Mouse (Mus musculus): ENCODE data around the gene Cdh3.

DNA sequence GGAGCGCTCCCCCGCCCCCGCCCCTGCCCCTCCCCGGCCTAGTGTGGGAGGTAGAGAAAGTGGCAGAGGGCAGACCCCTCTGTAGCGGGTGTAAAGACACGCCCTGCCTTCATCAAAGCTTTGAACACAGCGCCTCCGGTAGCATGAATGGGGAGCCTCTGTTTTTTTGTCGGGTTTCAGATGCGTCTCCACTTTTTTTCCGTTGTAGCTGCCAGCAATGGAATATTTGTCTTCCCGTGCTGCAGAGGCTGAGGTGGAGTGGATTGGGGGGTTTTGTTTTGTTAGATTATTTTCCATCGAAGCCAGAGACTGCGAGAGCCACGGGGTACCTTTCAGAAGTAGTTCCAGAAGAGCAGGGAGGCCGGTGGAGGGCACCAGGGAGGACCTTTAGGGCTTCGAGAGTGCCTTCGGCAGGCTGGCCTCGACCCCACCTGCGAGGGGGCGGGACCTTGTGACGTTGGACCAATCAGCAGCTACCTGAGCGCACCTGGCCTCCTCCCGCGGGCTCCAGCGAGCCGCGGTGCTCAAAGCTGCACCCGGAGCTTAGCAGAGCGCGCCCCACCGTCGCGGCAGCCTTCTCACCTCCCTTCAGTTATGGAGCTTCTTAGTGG is at the start of gene Cdh3:
- TF ChIP-seq HCFC1 (IDR thresholded peaks at IDR 0.05; ENCODE audit: low read depth, low read length) (no peak), CTCF (conservative IDR thresholded peaks at IDR 0.05 in 1 of 2, IDR thresholded peaks at IDR 0.05 in 1 of 2; ENCODE audit: low read depth in 2 of 2, low read length in 2 of 2) (no peak), POLR2A (IDR thresholded peaks at IDR 0.05; ENCODE audit: low read depth, low read length) (no peak), ZMIZ1 (IDR thresholded peaks at IDR 0.05; ENCODE audit: low read depth, low read length) (no peak), CHD1 (IDR thresholded peaks at IDR 0.05; ENCODE audit: low read depth, low read length) (no peak), MEF2A (IDR thresholded peaks at IDR 0.05; ENCODE audit: borderline replicate concordance, low read depth, low read length) (no peak), USF1 (IDR thresholded peaks at IDR 0.05; ENCODE audit: low read depth, low read length) (no peak)

Data from CH12.LX (cell line).